Mouse (Mus musculus) liver, embryonic 14.5 days (tissue): ENCODE results near the gene Fancd2. TPM values are rescaled to one million over a fixed set of nuclear protein-coding genes. Genes with fewer than 3 reads are reported as not detected.

Source experiments
- ATAC-seq: fragments of 200-750 bp; cut with Nextera tagmentation; 2 replicates; pipeline ENCODE4 v1.8.0; 2017; ENCODE audit warnings: moderate number of reproducible peaks, mild to moderate bottlenecking, moderate library complexity; ENCODE audit not compliant: insufficient read depth
- DNase-seq, 3 experiments: peaks; one replicate each; pipeline ENCODE4 v3.0.0-alpha.2; 2012 to 2013; ENCODE audit warnings: low read depth in 3 of 3, low spot score in 3 of 3
- H3K27ac ChIP-seq: fragments of 300-500 bp; sonication (generic); 2 replicates; pipeline ENCODE4 v1.5.1; 2014; ENCODE audit warnings: moderate library complexity, mild to moderate bottlenecking, control low read depth, inconsistent platforms
- H3K27me3 ChIP-seq: fragments of 300-500 bp; sonication (generic); 2 replicates; pipeline ENCODE4 v1.6.1; 2014; ENCODE audit warnings: mild to moderate bottlenecking, low read length, moderate library complexity; ENCODE audit not compliant: control insufficient read depth, insufficient read depth
- H3K36me3 ChIP-seq: fragments of 300-500 bp; sonication (generic); replicated peaks from 2 replicates; pipeline ENCODE4 v1.6.1; 2014; ENCODE audit warnings: low read depth; ENCODE audit not compliant: control insufficient read depth, insufficient read depth
- H3K4me1 ChIP-seq, 2 experiments: fragments of 200-500 bp in 1 of 2; fragments of 300-500 bp in 1 of 2; sonication (generic) in 1 of 2; replicated peaks; 2 replicates each; pipeline ENCODE4 v1.6.1; 2012 to 2014; ENCODE audit warnings: antibody characterized with exemption in 1 of 2, inconsistent platforms in 1 of 2, low read length in 1 of 2; ENCODE audit not compliant: control insufficient read depth in 2 of 2, insufficient read depth in 2 of 2
- H3K4me2 ChIP-seq: fragments of 300-500 bp; sonication (generic); 2 replicates; pipeline ENCODE4 v1.6.1; 2014; ENCODE audit warnings: low read depth, mild to moderate bottlenecking, control low read depth, moderate library complexity
- H3K4me3 ChIP-seq, 2 experiments: fragments of 200-500 bp in 1 of 2; fragments of 300-500 bp in 1 of 2; sonication (generic) in 1 of 2; 2 replicates each; pipeline ENCODE4 v1.5.1; 2012 to 2014; ENCODE audit warnings: low read depth in 2 of 2, low read length in 2 of 2, mild to moderate bottlenecking in 2 of 2, control low read depth in 1 of 2, inconsistent platforms in 1 of 2, moderate library complexity in 1 of 2; ENCODE audit not compliant: insufficient read depth in 1 of 2
- H3K9ac ChIP-seq: fragments of 300-500 bp; sonication (generic); replicated peaks from 2 replicates; pipeline ENCODE4 v1.6.1; 2014; ENCODE audit warnings: mild to moderate bottlenecking, control low read depth, moderate library complexity
- H3K9me3 ChIP-seq: fragments of 300-500 bp; sonication (generic); 2 replicates; pipeline ENCODE4 v1.6.1; 2016; ENCODE audit warnings: low read length, mixed read lengths; ENCODE audit not compliant: control insufficient read depth
- CTCF ChIP-seq: IDR thresholded peaks from 2 replicates; pipeline ENCODE4 v1.5.1; 2016; ENCODE audit warnings: antibody characterized with exemption, low read depth, control low read depth
- EP300 ChIP-seq: IDR thresholded peaks from 2 replicates; pipeline ENCODE4 v1.6.1; 2016; ENCODE audit warnings: antibody characterized with exemption, low read depth
- WGBS: fragments of 180-500 bp; shearing (Covaris S2); extraction: QIAGEN DNeasy Blood & Tissue Kit; methylation state at CpG from one replicate; pipeline ENCODE4 v1.1.7; 2014; ENCODE audit not compliant: insufficient replicate concordance; 5-methylcytosine and 5-hydroxymethylcytosine counted together
- polyA plus RNA-seq, 2 experiments: library from polyadenylated mRNA; depleted of rRNA in 1 of 2; stranded (reverse) in 1 of 2; unstranded in 1 of 2; fragments of >200 nt; fragmentation: Nextera tagmentation in 1 of 2; extraction: Ambion mirVana in 1 of 2; gene quantifications; 2 replicates each; pipeline versions ENCODE4 v1.2.1 to v1.2.3; 2012 to 2014

The Fancd2 gene
- polyA plus RNA-seq, 2 experiments, result 8.4 to 10.7 TPM

- Histone ChIP-seq H3K9ac (no peak overlapping the region), H3K4me3 (no peak overlapping the region), H3K4me2 (no peak overlapping the region), H3K27ac (no peak overlapping the region), H3K36me3 (no peaks in the 10 kb centered on the region; the same call in 1 of the 2 replicates), H3K27me3 (no peaks in the 10 kb centered on the region), H3K9me3 (no peaks in the 10 kb centered on the region), H3K4me1 (peaks cover 0 to 9% of the 10 kb centered on the region in 2 experiments; a peak in 2 of 4 replicates)
- DNase-seq, result no peak
- no peak for TF ChIP-seq EP300
- no peak for TF ChIP-seq CTCF
- ATAC-seq, result no peak
- 72% methylated on average over 5 of the region's 5 CpGs for WGBS
Observed at GRCm38 (mm10) chr6:113599833-113600232, 68.4 kb downstream of the Fancd2 start.

GRCm38 (mm10) chr6:113600543-113601139 is 69.2 kb downstream of the Fancd2 start, which contains the start of gene Fancd2os:
Gene Fancd2os, minus strand, starts transcription at chr6:113600715.
- Histone ChIP-seq H3K4me1 (peaks cover 3 to 12% of the 10 kb centered on the region in 2 experiments), H3K9ac (no peak within 1 kb of the TSS), H3K9me3 (no peaks in the 10 kb centered on the region), H3K36me3 (no peaks in the 10 kb centered on the region; the same call in 1 of the 2 replicates), H3K27ac (no peak within 1 kb of the TSS), H3K27me3 (no peaks in the 10 kb centered on the region), H3K4me2 (no peak within 1 kb of the TSS), H3K4me3 (no peak within 1 kb of the TSS)
- WGBS, result 66% methylated on average over 23 of the region's 23 CpGs
- no peak for ATAC-seq
- DNase-seq, result no peak
- TF ChIP-seq EP300 (no peak), CTCF (no peak)

- Histone ChIP-seq H3K9ac (no peak overlapping the region), H3K4me3 (no peak overlapping the region), H3K4me1 (peaks cover 8 to 19% of the 10 kb centered on the region in 2 experiments), H3K27me3 (no peaks in the 10 kb centered on the region), H3K36me3 (no peaks in the 10 kb centered on the region; the same call in 1 of the 2 replicates), H3K9me3 (no peaks in the 10 kb centered on the region), H3K4me2 (no peak overlapping the region), H3K27ac (no peak overlapping the region)
- TF ChIP-seq EP300, result no peak
- TF ChIP-seq CTCF, result no peak
- DNase-seq, result peak in 2 of 3 experiments; percentile 11 to 30
- no peak for ATAC-seq
- 72% methylated on average over 6 of the region's 6 CpGs for WGBS
Observed at GRCm38 (mm10) chr6:113602821-113603220, 71.3 kb downstream of the Fancd2 start.

- no peak for ATAC-seq
- no peaks in the 10 kb centered on the region; the same call in 1 of the 2 replicates for H3K36me3 ChIP-seq
- H3K4me3 ChIP-seq, result peak overlapping the region; percentile 73 to 99
- H3K27ac ChIP-seq, result no peak overlapping the region
- WGBS, result 44% methylated on average over 12 of the region's 12 CpGs
- H3K4me1 ChIP-seq, result peaks cover 8 to 19% of the 10 kb centered on the region in 2 experiments
- peak overlapping the region; percentile 83; the same call in 1 of the 2 replicates for H3K9ac ChIP-seq
- no peaks in the 10 kb centered on the region for H3K27me3 ChIP-seq
- no peak for TF ChIP-seq CTCF
- no peak for TF ChIP-seq EP300
- no peaks in the 10 kb centered on the region for H3K9me3 ChIP-seq
- DNase-seq, result no peak
- H3K4me2 ChIP-seq, result peak overlapping the region; percentile 82
Observed at GRCm38 (mm10) chr6:113603993-113604392, 72.5 kb downstream of the Fancd2 start.

- Histone ChIP-seq H3K4me2 (peak within 1 kb of the TSS; percentile 82), H3K9me3 (no peaks in the 10 kb centered on the region), H3K27me3 (no peaks in the 10 kb centered on the region), H3K4me1 (peaks cover 8 to 19% of the 10 kb centered on the region in 2 experiments), H3K27ac (peak within 1 kb of the TSS; percentile 57), H3K4me3 (peak within 1 kb of the TSS; percentile 73 to 99), H3K9ac (peak within 1 kb of the TSS; percentile 83), H3K36me3 (no peaks in the 10 kb centered on the region; the same call in 1 of the 2 replicates)
- TF ChIP-seq CTCF, result peak; percentile 82
- no peak for TF ChIP-seq EP300
- ATAC-seq, result peak; percentile 94
- WGBS, result under 1% methylated on average over 63 of the region's 65 CpGs
- peak; percentile 66 to 75 (median 72) for DNase-seq
Observed at GRCm38 (mm10) chr6:113604432-113605223, 73.1 kb downstream of the Fancd2 start, which contains the start of gene Brk1. Gene Brk1, plus strand, starts transcription at chr6:113604772.
